Mouse (Mus musculus): ENCODE data around the gene Traf7.

Traf7 gene

DNA sequence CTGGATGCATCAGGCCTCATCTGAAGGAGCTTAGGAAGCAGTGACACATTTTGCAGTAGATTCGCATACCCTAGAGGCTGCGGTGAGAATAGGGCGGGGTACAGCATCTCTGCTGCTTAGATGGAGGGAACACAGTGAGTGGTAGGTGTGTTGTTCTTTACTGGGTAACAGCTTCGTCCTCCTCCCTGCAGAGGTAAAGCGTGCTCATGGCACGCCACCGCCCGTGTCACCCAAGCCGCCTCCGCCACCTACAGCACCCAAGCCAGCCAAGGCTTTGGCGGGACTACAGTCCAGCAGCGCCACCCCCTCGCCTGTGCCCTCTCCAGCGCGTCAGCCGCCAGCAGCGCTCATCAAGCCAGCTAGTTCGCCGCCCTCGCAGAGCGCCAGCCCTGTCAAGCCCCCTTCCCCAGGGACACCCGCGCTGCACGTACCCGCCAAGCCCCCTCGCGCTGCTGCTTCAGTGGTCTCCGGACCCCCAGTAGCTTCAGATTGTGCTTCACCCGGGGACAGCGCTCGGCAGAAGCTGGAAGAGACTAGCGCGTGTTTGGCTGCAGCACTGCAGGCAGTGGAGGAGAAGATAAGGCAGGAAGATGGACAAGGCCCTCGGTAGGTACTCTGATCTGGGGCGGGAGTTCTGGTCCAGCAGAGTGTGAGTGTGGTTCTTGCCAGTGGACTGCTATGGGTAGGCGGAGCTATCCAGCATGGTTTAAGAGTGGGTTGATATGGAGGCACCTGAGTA is 21.2 kb downstream of the Traf7 start:
- no peak for DNase-seq (ENCODE audit: low spot score)

DNA sequence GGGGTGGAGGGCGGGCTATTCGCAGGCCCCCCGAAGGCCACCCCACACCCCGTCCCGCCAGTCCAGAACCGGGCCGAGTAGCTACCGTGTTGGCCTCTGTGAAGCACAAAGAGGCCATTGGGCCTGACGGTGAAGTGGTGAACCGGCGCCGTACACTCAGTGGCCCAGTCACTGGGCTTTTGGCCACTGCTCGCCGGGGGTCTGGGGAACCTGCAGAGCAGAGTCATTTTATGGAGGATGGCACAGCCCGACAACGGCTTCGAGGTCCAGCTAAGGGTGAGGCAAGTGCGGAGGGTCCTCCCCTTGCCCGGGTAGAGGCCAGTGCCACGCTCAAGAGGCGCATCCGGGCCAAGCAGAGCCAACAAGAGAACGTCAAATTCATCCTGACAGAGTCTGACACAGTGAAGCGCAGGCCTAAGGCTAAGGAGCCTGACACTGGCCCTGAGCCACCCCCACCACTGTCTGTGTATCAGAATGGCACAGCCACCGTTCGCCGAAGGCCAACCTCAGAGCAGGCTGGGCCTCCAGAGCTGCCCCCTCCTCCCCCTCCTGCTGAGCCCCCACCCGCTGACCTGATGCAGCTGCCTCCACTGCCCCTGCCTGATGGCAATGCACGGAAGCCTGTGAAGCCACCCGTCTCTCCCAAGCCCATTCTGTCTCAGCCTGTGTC is 22.3 kb downstream of the Traf7 start:
- DNase-seq (ENCODE audit: low spot score): no peak

DNA sequence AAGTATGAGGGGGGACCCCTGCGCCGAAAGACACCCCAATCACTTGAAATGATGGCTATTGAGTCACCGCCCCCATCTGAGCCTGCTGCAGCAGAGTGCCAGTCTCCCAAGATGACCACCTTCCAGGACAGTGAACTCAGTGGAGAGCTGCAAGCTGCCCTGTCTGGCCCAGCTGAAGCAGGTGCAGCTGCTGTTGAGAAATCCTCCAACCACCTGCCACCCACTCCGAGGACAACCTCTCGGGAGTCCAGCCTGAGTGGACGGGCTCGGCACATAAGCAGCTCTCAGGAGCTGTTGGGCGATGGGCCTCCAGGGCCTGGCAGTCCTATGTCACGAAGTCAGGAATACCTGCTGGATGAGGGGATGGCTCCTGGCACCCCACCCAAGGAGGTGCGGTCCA is 23.7 kb downstream of the Traf7 start:
- DNase-seq (ENCODE audit: low spot score): no peak

DNA sequence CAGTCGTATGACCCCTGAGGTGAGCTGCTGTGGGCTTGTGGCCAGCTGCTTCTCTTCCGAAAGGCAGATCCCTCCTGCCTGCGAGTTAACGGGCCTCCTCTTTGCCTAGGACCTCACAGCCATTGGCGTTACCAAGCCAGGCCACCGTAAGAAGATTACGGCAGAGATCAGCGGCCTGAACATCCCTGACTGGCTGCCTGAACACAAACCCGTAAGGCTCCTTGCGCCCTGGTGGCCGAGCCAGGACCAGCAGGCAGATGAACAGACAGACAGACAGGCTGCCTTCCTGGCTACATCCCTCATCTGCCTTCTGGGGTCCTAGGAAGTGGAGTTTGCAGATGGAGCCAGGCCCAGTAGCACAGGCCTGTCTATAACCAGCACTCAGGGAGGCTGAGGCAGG is 25.5 kb downstream of the Traf7 start:
- no peak for DNase-seq (ENCODE audit: low spot score)

DNA sequence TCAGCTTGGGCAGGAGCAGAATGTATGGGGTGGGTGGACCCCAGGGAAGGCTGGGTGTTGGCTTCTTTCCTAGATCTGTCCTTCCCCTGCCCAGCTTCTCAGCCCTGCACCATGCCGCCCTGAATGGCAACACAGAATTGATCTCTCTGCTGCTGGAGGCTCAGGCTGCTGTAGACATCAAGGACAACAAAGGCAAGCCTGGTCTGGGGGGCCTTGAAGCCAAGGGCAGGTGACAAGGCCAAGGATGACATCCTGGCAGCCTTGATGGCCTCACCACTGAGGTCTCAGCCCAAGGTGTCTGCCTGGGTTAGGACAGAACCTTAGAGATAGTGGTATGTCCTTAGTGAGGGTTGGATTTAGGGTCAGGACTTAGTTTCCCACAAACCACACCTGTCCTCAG is 31.7 kb downstream of the Traf7 start:
- DNase-seq (ENCODE audit: low spot score): no peak

DNA sequence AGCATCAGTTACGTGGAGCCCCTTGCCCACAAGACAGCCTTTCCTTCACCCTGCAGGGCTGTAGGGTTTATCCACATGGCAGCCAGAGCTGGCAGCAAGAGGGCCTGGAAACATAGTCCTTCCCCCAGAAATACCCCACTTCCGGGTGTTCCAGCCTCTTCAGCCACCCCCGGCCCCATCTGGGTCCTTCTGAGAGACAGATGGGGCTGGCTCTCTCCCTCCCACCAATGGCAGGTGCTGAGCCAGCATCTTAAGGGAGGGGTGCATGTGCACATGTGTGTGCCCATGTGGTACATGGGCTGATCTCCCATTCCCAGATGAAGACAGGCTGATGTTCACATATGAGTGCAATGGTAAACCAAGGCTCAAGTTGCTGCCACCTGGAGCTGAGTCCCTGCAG is 32.3 kb downstream of the Traf7 start:
- no peak for DNase-seq (ENCODE audit: low spot score)

DNA sequence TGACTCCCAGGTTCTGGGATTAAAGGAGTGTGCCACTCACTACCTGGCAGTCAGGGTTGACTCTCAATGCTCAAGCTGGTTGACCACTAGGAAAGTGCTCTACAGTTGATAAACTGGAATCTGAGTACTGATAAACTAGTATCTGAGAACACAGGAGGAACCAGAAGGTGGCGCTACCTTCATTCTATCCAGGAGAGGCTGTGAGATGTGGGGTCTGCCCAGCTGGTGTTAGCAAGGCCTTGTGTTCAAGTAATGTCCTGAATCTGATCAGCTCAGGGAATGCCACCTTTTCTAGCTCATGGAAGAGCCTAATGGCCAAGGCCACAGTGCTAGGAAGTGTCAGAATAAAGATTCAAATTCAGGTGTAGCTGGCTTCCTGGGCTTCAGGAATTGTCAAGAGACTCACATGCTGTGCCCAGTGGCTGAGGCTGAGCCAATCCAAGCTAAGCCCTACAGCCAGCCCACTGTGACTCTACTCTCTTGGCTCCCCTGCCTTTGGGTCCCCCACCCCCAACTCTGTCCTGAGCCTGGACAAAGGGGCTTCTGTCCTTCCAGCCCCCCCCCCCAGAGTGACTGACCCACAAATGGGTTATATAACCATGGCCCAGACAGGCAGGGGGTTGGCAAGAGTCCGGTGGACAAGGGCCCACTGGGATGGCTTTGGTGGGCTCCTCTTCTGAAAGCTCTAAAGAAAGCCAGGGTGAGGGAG is 33.0 kb downstream of the Traf7 start:
- no peak for DNase-seq (ENCODE audit: low spot score)

DNA sequence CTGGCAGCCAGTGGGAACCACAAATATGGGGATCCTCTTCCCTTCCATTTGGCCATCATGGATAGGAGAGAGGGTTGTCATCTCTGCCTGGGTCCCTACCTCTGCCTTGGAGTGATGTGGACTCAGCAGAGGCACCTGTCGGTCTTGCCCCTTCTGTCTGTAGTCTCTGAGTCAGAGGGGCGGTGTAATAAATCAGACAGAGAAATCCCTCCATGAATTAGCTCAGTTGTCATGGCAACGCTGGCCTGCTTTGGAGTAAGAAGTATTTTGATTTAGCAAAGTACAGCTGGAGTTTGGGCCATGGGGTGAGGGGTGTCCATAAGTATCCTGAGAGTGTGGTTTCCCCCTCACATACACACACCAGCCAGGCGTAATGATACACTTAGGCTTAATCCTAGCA is 37.3 kb downstream of the Traf7 start:
- no peak for DNase-seq (ENCODE audit: low spot score)

DNA sequence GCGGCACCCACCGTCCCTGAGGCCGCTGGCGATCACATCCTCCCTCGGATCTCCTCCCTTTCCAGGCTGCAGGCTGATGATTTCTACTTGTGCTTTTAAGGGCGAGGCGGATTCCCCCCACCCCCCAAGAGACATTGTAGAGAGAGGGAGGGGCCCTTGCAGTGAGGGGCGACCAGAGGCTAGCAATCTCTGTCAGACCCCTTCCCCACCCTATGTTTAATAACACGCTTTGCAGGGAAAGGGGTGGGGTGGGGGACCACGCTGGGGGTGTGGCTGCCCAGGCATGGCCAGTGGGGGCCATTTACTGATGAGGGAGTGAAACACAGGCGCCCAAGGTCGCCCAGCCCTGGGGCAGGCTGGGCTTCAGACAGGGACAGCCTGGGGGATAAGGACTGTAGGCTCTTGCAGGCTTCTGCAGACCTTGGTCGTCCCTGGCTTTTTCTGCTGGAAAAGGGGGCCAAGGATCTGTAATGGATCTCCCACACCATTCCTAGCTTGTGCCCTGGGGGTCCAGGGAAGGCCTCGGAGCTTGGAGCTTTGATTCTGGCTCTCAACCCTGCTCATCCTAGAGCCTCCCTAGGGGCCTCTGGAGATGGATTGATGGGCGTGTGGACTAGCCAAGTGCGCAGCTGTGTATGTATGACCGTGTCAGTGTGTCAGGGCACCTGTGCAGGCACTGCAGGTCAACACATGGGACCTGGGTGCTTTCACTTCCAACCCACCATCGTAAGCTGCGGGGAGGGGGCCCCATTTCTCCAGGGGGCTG is 38.3 kb downstream of the Traf7 start:
- no peak for DNase-seq (ENCODE audit: low spot score)

DNA sequence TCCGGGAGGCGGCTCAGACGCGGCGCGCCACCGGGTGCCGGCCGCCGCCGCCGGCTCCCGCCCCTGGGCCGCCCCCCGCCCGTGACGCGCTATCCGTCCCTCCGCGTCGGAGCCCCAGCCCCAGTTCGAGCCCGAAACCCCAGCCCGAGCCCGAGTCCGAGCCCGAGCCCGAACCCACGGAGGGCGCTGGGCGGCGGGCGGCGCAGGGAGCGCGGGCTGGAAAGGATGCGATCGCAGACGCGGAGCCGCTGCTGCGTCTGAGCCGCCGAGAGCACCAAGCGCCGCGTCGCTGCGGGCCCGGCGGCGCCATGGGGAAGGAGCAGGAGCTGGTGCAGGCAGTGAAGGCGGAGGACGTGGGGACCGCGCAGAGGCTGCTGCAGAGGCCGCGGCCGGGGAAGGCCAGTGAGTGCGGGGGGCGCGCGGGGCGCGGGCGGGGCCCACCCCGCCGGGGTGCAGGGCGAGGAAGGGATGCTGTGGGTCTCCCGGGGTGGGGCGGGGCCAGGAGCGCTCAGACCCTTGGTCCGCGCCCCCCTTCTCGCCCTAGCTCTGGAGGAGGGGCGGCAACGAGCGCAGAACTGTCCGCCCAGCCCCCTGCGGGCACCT is 39.0 kb downstream of the Traf7 start:
- no peak for DNase-seq (ENCODE audit: low spot score)

DNA sequence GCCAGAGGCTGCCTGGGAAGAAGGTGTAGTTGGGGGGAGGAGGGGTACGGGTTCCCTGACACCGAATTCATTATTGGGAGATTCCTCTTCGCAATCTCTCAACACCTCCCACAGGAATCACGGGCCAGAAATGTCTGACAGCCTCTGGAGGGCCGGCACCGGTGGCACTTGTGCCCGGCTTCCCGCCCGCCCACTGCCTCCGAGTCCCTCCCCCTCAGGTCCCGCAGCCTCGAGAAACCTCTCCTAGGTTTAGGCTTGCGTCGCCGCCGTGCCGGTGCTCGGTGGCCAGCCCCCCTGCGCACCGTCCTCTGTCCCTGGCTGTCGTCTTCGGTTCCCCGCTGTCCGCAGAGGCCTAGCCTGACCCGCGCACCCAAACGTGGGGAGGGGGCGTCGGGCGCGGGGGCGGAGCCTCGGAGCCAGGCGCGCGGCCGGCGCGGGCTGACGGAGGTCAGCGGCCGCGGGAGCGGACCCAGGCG is 39.5 kb downstream of the Traf7 start, which contains the start of gene Caskin1:
Gene Caskin1 (plus strand): TSS at position 416 of the 476 bp plus-strand sequence.
- DNase-seq (ENCODE audit: low spot score): no peak

DNA sequence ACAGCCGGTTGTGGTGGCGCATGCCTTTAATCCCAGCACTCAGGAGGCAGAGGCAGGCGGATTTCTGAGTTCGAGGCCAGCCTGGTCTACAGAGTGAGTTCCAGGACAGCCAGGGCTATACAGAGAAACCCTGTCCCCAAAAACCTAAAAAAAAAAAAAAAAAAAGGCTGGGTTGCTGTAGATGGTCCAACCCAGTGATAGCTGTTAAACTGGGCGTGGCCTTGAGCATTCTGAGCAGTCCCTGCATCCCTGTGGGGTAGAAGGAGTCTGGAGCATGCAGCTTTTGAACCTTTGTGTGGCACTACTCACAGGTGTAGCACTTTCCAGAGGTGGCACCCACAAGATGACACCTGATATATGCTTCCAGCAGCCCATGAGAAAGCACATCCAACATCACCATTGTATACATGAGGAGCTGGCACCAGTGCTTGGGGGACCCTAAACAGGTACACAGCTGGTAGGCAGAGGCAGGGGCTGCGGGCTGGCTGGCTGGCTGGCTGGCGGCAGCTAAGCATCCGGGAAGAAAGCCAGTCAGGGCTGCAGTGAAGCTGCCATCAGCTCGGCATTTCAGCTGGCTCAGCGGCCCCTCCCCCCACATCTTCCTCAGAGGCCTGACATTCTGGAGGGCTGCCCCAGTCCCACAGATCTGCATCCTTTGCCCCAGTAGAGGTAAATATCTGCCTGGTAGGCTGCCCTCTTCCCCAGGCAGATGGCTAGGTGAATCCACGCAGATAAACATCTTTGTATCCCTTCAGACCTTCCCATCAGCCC is 42.5 kb downstream of the Traf7 start:
- DNase-seq (ENCODE audit: low spot score): no peak

DNA sequence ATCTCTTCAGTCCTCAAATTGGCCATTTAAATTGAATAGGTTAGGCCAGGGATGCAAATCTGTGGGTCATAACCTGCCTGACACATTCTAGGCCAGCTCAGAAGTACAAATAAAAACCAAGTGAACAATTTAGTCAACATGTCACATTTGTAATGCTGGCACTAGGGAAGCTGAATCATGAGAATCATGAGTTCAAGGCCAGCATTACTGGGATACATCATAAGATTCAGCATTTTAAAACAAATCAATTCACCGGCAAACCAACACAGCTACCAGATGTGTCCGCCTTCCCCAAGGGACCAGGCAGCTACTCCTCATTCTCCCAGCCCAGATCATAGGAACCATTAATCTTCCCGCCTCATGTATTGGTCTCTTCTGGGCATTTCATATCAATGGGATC is 44.2 kb downstream of the Traf7 start:
- DNase-seq (ENCODE audit: low spot score): no peak

DNA sequence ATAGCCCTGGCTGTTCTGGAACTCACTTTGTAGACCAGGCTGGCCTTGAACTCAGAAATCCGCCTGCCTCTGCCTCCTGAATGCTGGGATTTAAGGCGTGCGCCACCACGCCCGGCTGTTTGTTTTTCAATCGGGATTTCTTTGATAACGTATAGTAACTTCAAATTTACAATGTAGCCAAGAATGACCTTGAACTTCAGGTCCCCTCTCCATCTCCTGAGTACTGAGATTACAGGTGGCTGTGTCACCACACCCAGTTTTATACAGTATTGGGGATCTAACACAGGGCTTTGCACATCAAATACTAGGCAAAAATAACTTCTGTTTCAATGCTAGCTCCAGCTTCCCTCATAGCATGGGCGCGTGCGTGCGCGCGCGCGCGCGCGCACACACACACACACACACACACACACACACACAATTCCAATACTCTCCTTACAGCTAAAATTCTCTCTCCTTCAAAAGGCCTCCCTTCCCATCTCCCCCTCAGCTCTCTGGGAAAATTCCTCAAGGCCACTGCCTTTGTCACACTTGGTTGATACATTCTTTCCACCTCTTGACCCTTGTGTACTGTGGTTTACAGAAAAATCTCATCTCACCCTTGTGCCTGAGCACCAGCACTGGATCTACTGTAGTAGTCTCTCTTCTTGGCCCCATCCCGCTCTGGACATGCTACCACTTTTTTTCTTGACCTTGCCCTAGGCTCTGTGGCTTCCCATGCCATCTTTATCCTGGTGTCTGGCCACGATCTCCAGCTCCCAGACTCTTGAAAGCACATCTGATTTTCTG is 46.5 kb downstream of the Traf7 start:
- DNase-seq (ENCODE audit: low spot score): no peak

DNA sequence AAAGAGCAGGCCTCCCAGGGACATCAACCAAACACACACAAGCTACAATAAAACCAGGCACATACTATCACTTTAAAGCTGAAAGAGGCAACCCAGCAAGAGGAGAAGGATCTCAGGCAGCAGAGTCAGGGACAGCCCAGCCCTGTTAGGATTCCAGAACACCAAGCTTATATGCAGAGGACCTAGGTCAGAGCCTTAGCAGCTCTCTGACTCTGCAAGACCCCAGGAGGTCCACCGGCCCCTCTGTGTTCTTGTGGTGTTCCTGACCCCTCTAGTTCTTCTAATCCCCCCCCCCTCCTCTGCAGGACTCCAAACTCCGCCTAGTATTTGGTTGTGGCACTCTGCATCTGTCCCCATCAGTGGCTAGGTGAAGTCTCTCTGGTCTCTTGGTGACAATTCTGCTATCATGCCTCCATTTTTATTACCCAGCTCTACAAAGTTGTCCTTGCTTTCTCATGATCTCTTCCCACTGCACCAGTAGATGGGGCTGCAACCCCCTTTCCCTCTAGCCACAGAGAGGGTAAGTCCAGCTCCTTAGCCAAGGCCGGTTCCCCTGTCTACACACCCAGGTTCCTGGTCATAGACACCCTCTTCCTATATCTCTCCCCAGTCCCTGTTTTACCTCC is 47.4 kb downstream of the Traf7 start:
- DNase-seq (ENCODE audit: low spot score): no peak

DNA sequence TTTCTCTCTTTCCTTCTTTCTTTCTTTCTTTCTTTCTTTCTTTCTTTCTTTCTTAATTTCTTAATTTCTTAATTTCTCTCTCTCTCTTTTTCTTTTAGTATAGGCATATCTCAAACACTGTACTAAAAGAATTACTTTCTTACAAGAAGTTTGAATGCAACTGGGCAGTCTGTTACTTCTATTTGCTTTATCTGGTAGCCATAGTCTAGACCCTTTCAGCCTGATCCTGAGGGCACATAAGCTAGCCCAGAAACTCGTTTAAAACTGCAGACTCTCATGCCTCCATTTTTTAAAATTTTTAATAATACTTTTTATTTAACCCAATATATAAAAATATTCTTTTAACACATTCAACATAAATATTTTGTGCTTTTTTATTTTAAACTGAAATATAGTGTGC is 48.3 kb downstream of the Traf7 start:
- DNase-seq (ENCODE audit: low spot score): no peak

DNA sequence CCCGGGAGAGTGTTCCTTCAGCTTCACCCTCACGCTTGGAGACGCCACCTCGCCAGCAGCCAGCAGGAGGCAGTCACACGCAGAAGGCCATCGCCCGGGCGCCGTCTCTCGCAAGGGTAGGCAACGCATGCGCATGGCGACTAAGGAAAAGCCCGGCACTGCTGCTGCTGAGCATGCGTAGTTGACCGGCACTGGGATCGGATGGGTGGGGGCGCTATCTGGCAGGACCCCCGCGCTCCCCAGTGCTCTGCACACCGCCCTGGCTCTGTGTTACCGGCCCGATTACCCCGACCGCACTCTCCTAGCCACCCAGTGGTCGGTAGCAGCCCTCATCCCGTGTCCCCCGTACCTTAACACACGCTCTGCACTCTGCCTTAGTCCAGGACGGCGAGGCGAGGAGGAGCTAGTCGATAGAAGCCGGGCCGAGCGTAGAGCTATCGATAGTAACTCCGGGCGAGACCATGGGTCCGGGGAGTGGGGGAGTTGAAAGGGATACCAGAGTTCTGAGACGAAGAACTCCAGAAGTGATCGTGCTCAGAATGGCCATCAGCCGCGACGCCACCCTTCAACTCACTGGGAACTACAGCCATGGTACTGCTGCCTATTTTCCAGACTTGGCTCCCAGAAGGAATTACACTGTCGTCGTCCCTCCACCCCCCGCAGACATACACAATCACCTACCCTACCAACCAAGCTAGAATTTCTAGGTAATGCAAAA is 48.9 kb downstream of the Traf7 start, which contains the start of gene Mlst8:
Gene Mlst8 (minus strand): TSS at position 416 of the 718 bp plus-strand sequence.
- peak; percentile 94 for DNase-seq (ENCODE audit: low spot score)

DNA sequence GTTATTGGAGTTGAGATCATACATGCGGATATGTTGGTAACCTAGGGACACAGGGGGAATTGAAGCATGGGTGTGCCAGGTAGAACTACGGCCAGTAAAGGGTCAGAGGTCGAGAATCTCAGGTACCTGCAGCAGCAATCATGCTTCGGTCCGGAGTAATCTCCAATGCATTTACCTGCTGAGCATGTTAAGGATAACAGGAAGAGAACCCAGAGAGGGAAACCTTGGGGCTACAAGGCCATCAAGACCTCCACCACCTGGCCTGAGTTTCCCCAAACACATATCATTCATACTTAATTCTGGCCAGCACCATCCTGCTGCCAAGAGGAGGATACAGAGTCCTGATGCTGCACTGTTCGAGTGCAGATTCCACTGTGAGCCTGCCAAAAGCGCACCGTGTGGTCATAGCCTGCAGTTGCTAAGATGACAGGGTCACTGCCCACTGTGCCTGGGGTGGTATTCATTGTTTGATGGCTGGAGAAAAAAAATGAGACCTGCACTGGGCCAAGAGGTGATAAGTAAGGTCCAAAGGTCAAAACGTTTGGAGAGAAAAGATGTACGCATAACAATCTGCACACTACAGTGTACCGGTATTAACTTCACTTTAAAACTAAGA is 49.6 kb downstream of the Traf7 start:
- DNase-seq (ENCODE audit: low spot score): no peak
